Mouse (Mus musculus): ENCODE measurements around the gene Car12.

Gene Car12

DNA sequence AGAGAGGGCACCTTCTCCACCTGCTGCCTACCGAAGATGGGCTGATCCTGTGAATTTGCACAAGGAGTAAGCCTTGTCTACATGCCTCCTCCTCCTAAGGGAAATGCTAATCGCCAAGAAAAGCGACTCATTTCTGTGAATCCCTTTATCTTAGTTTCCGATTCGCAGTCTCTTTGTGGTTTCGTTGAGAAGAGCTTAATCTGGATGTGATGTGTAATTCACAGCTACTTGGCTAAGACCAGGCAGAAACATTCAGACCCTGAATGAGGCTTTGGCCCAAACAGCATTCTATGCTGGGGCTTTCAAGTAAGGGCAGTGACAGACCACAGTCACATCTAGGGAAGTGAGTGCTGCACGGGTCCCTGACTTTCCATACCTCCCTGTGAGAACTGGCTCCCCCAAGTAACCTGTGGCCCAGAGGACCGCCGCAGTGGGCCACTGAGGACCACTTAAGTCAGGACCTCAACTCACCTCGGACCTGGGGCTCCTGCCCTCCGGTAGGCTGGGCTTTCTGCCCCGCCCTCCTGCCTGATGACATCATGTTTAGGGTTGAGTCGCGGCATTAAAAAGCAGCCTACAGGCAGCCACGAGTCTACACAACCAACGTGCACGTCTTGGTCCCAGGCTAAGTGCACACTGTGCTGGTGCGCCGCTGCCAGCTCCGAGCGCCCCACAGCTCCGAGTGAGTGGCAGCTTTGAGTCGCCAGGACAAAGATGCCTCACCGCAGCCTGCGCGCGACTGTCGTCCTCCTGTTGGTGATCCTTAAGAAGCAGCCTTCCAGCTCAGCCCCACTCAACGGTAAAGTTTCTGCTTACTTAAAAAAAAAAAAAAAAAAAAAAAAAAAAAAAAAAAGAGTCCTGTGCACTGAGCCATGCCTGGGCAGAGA lies at the start of gene Car12:
TSS of gene Car12 (plus strand) at position 552 of the 887 bp plus-strand sequence.
- DNase-seq, result no peak

DNA sequence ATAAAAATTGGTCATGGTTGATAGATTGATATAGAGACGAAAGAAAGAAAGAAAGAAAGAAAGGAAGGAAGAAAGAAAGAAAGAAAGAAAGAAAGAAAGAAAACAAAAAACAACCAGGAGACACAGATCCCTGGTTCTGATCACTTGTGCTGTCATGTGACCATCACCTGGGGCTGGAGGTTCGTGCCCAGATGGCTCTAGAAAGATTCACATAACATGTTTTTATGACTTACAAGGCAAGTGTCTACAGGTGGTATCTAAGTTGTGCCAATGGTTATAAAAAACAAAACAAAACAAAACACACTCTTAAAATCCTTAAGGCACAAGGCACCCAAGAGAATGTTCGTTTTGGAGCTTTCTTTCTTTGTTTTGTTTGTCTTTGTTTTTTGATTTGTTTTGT lies 49.7 kb upstream of the Car12 start:
- no peak for DNase-seq

DNA sequence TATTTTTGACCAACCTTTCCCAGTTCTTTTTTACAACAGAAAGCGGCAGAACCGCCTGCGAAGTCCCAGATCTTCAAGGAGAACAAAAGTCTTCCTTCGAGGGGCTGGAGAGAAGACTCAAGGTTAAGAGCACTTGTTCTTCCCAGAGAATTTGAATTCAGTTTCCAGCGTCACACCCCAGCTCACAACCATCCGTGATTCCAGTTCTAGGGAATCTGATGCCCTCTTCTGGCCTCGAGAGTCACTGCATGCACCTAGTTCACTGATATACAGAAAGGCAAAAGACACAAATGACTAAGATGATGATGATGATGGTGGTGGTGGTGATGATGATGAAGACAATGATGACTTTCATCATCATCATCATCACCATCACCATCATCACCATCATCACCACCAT lies 48.9 kb upstream of the Car12 start:
- DNase-seq, result no peak

DNA sequence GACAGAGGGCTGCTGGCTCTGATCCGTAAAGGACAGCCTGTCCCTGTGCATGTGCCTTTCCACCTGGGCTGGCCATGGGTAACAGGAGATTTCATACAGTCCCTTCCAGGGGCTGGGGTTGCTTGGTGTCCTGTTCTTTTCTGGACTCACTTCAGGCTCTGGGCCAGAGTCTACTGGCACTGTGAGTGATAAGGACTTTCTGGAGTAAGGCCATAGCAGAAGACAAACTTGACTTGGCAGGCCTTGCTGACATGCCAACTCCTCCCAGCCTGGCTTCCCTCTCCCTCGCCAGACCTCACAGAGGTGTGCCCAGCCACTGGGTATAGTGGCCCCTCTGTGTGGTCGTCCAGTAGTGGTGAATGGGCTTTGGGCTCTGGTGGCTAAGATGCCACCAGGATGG lies 47.3 kb upstream of the Car12 start:
- no peak for DNase-seq

DNA sequence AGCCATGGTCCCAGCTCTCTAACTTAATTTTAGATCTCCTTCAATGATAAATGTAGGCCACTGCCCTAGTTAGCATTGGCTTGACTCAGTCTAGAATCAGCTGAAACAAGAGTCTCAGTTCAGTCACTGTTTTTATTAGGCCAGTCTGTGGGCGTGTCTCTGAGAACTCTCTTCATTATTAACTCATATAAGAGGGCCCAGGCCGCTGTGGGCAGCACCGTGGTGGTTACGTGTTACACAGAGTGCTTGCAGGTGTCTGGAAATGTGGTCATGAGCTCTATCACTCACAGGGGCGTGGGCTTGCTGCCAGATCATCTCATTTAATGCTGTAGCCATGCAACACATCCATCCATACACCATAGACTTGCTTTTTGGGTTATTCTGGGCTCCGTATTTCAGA lies 46.4 kb upstream of the Car12 start:
- no peak for DNase-seq

DNA sequence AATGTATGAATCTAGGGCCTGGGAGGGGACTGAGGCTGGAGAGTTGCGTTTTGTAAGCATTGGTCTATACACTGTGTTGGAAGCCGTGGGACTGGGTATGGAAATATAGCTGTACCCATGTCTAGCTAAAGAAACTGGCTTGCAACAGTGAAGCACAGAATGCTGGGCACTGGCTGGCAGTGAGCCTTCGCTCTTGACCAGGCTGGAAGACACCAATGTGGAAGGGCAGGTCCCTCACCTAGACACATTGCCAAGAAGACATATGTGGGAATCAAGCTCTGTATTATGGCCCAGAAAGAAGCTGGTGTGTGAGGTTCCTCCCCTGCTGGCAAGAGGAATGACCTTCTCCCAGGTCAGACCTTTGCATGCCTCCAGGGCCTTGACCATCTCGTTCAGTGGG lies 45.6 kb upstream of the Car12 start:
- DNase-seq, result no peak

DNA sequence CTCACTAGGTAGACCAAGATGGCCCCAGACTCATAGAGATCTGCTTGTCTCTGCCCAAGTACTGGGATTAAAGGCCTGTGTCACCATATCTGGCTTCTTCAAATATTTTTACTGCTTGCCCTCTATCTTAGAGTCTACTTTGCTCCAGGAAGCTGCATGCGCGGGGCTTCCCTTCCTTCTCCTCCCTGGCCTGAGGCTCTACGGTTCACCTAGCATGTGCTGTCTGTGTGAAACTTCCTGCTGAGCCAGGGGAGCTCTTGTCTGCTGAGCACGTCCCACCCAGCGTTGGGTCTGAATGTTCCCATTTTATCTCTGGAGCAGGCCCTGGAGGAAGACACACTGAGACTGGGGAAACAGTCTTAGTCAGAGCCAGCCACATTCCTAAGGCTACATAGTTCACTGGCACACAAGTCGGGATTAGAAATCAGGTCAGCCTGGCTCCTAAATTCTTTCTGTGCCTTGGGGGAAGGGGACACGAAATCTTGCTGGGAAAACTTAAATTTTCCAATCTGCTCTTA lies 43.9 kb upstream of the Car12 start:
- no peak for DNase-seq

DNA sequence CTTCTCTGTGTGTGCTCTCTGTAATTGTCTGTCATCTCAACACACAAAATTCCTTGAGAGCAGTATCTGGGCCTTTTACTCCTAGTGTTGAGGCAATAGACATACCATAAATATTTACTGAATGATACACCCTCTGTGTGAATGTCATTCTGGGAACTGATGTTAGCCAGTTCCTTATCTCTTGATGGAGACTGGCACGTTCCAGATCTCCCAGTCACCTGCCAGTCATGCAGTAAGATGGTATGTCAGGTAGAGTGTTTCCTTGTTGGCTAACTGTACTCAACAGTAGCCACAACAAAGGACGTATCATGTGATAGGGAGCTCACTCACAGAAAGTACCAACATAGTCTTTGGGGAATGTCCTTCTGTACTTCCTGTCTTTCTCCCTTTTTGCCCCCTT lies 39.7 kb upstream of the Car12 start:
- no peak for DNase-seq

DNA sequence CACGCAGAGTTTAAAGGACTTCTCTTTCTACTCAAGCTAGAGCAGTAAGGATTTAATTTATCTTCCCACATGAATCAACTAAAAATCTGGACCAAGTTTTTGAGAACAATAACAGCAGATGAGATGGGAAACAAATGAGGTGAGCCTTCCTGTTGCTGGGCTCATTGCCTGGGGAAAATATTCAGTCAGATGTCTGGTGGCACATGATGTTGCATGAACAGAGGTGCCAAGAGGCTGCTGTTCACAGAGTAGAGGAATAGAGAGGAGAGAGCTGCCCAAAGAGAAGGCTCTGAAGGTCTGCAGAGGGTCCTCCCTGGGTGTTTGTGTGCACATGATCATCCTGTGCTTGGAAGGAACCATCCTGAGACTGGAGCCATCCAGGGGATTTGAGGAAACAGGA lies 37.9 kb upstream of the Car12 start:
- DNase-seq, result no peak

DNA sequence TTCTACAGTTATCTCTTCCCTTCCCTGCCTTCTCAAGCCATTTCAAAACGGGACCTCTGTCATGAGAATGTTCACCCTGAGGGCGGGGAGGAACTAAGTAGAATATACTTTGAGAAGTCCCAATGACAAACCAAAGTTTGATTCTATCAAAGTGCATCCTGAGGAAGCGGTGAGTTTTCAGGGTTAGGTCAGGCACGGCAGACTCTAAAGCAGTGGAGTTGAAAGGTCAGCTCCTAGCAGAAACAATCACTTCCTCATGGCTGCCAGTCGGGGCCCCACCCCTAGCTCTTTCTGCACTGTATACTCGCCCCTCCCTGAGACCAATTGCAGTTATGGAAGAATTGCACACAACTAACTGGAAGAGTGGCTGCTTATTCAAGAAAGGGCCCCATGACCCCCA lies 33.4 kb upstream of the Car12 start:
- DNase-seq, result no peak

DNA sequence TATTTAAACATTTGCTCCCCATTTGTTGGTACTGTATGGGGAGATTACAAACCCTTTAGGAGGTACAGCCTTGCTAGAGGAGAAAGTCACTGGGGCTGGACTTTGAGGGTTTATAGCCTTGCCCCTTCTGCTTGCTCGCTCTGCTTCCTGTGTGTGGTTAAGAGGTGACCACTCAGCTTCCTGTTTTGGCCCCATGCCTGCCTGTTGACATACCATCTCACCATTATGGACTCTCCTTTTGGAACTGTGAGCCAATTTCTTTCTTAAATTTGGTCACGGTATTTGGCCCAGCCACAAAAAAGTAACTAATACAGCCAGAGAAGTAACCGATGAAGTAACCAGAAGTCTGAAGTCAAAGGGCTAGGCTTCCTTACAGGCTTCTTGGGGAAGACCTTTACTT lies 30.7 kb upstream of the Car12 start:
- no peak for DNase-seq

DNA sequence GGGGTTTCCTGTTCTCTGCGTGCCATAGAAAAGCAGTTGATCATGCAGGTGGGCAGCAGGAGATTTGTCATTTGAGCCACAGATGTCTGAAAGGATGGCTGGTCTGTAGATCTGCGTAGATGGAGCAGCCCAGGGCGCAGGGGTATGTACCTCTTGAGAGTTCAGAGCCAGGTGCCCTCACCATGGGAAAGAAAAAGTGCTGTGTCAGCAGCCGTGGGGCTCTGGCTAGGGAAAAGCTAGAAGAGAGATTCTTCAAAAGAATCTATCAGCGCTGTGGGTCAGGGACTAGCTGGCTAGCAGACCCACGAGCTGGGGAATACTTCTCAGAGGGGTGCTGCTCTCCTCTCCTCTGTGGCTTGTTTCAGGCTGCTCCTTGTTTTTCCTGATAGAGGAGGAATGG lies 27.8 kb upstream of the Car12 start:
- no peak for DNase-seq

DNA sequence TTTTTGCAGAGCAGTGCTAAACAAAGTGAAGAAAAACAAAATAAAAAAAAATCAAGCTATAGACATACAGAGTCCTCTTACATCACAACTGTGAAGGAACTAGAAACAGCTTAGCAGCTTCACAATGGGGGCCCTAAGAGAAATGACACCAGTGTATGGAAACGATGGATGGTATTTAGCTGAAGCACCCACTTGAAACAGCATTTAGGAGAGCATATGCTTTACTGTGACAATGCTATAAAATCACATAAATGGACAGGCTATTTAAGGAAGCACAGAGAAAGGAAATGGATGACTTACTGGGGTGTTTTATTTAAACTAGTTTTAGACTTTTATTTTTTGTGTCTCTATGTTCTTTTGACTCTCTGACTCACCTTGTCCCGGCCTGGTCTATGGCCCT lies 25.8 kb upstream of the Car12 start:
- no peak for DNase-seq

DNA sequence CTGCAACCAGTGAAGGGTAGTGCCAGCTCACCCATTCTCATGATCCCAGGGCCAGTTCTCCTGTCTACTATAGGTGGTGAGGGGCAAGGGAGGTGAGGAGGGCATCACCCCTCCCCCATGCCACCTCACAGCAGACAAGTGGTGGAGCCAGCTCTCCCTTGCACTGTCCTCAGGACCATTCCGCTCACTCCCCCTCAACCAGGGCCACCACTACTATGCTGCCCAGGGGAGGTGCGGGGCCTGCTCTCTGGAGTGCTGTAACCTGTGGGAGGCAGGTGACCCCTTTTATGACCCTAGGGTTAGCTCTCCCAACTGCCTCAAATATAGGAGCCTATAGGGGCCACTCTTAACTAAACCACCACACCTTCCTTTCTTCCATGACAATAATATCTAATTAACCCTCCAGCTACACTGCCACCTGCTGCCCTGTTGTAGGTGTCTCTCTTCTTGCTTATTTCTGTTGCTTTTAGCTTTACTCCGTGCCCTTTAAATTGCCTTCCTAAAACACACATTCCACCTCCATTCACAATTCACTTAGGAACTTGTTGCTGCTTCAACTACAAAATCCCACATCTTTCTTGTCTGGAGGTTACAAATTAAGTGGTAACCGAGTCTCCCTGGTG lies 21.7 kb upstream of the Car12 start:
- no peak for DNase-seq

DNA sequence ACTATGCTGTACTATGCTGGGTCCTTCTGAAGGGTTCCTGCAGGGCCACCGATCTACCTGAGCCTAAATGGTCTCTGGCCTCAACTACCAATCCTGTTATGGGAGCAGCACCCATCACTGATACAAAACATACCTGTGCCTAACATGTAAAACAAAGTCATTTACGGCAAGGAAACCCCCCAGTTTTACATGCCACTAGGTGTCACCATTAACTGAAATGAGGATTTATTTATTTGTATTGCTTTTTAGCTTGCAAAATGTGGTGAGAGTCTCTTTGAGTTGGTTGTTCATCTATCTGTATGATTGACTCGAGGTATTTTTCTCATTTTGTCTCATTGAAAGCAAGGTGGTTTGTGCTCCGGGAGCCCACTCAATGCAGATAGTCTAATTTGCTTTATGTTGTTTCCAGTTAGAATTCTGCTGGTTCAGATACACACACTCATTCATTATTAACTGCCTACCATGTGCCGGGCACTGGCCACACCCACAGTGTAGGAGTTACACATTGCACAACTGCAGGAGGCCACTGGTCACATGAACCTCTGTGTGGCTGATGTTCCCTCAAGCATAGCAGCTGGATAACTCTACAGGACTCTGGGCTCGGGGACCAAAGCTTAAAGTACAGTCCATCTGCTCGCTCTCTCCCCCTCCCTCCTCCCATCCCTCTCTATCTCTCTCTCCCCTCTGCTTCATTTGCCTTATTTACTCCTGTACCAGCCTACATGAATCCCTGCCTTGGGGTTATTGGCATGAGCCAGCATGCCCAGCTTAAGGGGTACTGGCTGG lies 15.9 kb upstream of the Car12 start:
- DNase-seq, result no peak

DNA sequence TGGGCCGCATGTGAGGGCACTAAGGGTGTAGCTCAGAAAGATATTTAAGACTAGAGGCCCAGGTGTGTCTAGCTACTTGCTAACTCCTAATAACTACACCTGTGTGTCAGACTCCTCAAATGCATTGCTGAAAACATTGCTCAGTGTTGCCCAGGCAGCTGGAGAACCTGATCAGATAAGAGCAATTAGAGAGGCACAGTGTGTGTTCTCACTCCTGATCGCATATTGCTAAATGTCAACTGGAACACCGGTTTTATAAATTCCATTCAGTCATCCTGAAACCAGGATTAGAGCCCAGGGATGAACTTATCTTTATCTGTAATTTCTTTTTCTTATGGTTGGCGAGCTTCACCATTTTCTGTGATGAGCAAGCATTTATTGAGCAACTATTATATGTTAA lies 13.7 kb upstream of the Car12 start:
- DNase-seq, result no peak

DNA sequence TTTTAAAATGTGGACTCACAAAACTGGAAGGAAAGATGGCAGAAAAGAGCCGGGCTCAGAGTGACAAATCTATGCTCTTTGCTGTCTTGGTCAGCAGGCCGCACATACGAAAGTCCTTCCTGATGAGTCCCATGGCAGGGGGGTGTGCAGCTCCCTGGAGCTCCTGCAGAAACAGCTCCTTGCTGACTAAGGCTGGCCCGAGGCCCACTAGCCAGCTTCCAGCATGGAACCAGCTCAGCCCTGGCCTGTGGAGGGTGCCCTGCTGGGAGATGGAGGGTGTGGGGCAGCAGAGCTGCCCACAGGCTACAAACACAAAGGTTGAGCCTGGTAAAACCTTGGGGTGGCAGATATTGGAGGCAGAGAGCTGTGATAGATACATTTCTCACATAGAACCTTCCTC lies 10.5 kb upstream of the Car12 start:
- peak; percentile 71 for DNase-seq

DNA sequence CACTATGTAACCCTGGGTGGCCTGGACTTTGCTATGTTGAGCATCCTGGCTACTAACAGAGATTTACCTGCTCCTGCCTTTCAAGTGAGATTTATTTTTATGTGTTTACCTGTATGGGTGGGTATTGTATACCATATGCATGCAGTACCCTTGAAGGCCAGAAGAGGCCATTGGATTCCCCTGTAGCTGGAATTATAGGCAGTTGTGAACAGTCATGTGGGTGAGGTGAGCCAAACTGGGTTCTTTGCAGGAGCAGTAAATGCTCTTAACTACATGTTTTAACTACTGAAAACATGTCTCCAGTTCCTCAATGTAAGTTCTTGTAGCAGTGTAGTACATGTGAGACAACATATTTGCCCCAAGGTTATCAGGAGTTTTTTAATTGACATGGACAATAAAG lies 8.1 kb upstream of the Car12 start:
- DNase-seq, result no peak

DNA sequence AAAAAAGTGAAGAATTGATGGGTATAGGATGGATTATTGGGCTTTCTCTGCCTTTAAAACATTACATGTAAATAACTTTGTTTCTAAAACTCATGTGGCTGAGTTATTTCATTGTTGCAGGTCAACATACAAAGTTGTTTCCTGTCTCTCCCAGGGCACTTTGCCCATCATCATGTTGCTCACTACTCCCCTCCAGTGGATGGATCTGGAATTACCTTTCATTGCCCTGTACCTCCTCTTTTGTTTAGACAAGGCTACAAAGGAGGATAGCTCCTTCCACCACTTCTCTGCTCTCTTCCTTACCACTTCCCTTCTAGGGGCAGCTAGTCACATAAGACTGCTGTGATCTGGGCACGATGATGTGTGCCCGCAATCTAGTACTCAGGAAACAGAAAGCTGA lies 7.7 kb upstream of the Car12 start:
- peak; percentile 87 for DNase-seq

DNA sequence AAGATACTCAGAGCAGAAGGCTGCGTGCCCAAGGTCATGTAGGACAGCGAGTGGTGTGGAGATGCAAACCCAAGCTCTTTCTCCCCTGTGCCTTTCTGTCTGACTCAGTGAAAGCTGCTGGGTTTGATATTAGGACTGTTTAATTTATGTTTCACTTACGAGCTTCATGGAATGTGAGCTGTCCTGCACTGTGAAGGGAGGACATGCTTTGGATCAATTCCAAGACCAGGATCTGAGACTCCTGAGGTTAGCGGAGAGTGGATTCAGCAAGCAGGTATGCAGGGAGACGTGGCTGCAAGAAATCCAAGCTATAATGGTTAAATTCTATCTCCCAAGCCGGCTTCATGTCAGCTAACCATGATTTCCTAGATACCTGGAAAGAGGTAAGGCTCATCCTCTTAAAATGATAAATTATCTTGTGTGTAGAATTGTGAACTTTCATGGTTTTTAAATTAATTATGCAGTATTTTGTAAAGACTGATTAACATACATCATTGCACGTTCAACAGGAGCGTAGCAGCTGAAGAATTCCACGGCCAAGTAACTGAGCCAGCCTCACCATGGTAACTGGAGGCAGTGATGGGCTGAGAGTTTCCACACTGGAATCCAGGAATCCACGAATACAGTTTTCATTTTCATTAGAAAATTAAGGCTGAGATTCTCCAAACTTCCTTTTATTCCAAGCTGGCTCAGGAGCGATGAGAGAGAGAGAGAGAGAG lies 5.3 kb upstream of the Car12 start:
- DNase-seq, result no peak

DNA sequence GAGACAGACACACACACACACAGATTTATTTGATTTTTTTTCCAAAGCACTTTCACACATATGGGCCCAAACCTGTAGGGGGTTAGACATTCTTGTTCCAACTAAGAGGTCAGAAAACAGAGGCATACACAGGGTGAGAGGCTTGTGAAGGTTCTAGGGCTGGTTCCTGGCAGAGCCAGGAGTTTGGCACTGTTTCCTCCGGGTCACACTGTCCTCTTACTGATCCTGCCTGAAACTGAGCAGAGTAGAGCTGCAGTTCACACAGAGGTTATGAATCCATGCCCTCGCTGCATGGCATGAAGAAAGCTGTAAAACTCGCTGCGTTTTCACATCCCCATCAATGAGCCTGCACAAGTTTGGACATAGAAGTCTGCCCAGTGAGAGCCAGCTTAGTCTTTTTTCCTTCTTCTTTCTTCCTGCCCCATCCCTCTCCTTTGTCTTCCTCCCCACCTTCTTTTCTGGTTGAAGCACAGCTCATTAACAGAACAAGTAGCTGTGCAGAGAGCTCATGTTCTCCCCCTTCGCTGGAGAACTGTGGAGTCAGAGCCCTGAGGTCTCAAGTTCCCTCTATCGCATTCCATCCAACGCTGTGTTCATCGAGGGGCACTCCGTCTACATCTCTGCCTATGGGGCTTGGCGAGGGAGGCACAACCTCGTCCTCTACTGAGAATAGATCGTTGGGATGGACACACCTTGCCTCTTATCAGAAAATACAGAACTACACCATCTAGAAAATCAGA lies 4.5 kb upstream of the Car12 start:
- DNase-seq, result no peak

DNA sequence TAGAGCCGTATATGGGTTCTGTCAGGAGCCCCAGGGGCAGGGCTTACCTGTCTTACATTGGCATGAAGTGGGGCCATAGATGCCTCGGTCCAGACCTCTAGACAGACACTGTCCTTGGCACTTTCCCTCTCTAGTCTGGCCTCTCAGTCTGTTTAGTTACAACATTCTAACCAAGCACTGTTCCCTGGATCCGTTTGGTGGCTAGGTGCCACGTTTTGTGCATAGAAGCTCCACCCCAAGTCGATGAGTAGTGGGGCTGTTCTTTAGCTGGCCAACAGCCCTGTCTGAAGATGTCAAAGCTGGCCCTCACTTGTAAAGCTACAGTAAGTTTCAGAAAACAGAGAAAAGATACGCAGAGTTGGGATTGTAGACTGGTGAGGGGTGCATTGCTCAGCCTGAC lies 2.9 kb upstream of the Car12 start:
- no peak for DNase-seq
